Mouse (Mus musculus) heart, adult 2 months (tissue): ENCODE data around the gene Resp18. TPM values are rescaled to one million over a fixed set of nuclear protein-coding genes. Genes with fewer than 3 reads are reported as not detected.

ENCODE experiments used
- DNase-seq, 2 experiments: peaks; one replicate each; pipeline ENCODE4 v3.0.0; 2021
- H3K27ac ChIP-seq: fragments of 200-600 bp; 2 replicates; pipeline ENCODE4 v1.8.1; 2022
- H3K27me3 ChIP-seq: fragments of 200-500 bp; 2 replicates; pipeline ENCODE4 v1.6.1; 2012; ENCODE audit warnings: mild to moderate bottlenecking, low read length, inconsistent platforms, mixed read lengths; ENCODE audit not compliant: control insufficient read depth, insufficient read depth
- H3K36me3 ChIP-seq: fragments of 200-500 bp; 2 replicates; pipeline ENCODE4 v1.6.1; 2012; ENCODE audit warnings: low read length, inconsistent platforms; ENCODE audit not compliant: control insufficient read depth, insufficient read depth
- H3K4me1 ChIP-seq: fragments of 200-500 bp; 2 replicates; pipeline ENCODE4 v1.6.1; 2011; ENCODE audit warnings: low read length; ENCODE audit not compliant: control insufficient read depth, insufficient read depth
- H3K4me3 ChIP-seq: fragments of 200-600 bp; 2 replicates; pipeline ENCODE4 v1.8.1; 2022
- H3K79me2 ChIP-seq: fragments of 200-500 bp; replicated peaks from 2 replicates; pipeline ENCODE4 v1.6.1; 2012; ENCODE audit warnings: mild to moderate bottlenecking, inconsistent platforms, low read length, moderate library complexity, mixed read lengths; ENCODE audit not compliant: control insufficient read depth, insufficient read depth
- H3K9ac ChIP-seq: fragments of 200-500 bp; 2 replicates; pipeline ENCODE4 v1.6.1; 2012; ENCODE audit warnings: low read depth, mild to moderate bottlenecking, control low read depth, inconsistent platforms, low read length, mixed read lengths
- CTCF ChIP-seq: fragments of 200-600 bp; IDR thresholded peaks from 2 replicates; pipeline ENCODE4 v1.8.1; 2022; ENCODE audit warnings: antibody characterized with exemption, mild to moderate bottlenecking, moderate library complexity
- EP300 ChIP-seq: fragments of 200-500 bp; IDR thresholded peaks from 2 replicates; pipeline ENCODE4 v1.6.1; 2011; ENCODE audit warnings: low read depth, low read length, control low read depth; ENCODE audit not compliant: insufficient read depth
- POLR2A ChIP-seq: fragments of 200-500 bp; IDR thresholded peaks from 2 replicates; pipeline ENCODE4 v1.6.1; 2011; ENCODE audit warnings: mild to moderate bottlenecking, low read depth, low read length, control low read depth; ENCODE audit not compliant: insufficient read depth
- WGBS: fragments of 180-500 bp; shearing (Covaris S2); methylation state at CpG from one replicate; pipeline ENCODE4 v1.1.7; 2018; 5-methylcytosine and 5-hydroxymethylcytosine counted together
- intact Hi-C: fragments of 180-260 bp; cut with DNase I; formaldehyde crosslinking; loops from one replicate; pipeline ENCODE4 v1.15.1; 2025
- long read RNA-seq: library from polyadenylated mRNA; stranded (forward); transcript quantifications from one replicate; pipeline ENCODE4 v2.0.0, GENCODE M21; 2021
- polyA plus RNA-seq: library from polyadenylated mRNA; depleted of rRNA; stranded (reverse); fragments of >200 nt; gene quantifications from 2 replicates; pipeline ENCODE4 v1.2.3, GENCODE M21; 2012; rRNA removed
- total RNA-seq, 2 experiments: library from RNA; stranded (reverse); gene quantifications; 2 replicates each; pipeline ENCODE4 v1.2.3; 2021

The Resp18 gene
- total RNA-seq: not detected
- polyA plus RNA-seq: 0.39 TPM in 1 of 2 replicates, not detected in the other
- long read RNA-seq: 0 reads

GRCm38 (mm10) chr1:75278228-75278627 is at the start of gene Resp18:
Gene Resp18 (minus strand): TSS chr1:75278415.
- no peak for DNase-seq
- intact Hi-C loops: no loop called here
- Histone ChIP-seq H3K36me3 (no peaks in the 10 kb centered on the region), H3K4me3 (no peak within 1 kb of the TSS), H3K27ac (no peak within 1 kb of the TSS), H3K9ac (no peak within 1 kb of the TSS), H3K4me1 (no peaks in the 10 kb centered on the region), H3K27me3 (peaks cover 2% of the 10 kb centered on the region), H3K79me2 (no peaks in the 10 kb centered on the region)
- WGBS: 7% methylated on average over 13 of the region's 13 CpGs
- no peak for TF ChIP-seq EP300
- TF ChIP-seq POLR2A: no peak
- no peak for TF ChIP-seq CTCF

GRCm38 (mm10) chr1:75327461-75327860 is 49.2 kb upstream of the Resp18 start:
- Histone ChIP-seq H3K27me3 (no peaks in the 10 kb centered on the region), H3K79me2 (no peaks in the 10 kb centered on the region), H3K4me3 (no peak overlapping the region), H3K9ac (no peak overlapping the region), H3K27ac (no peak overlapping the region), H3K36me3 (no peaks in the 10 kb centered on the region), H3K4me1 (no peaks in the 10 kb centered on the region)
- TF ChIP-seq CTCF (0 out of 2 replicates have a peak, but pooled peaks have one; percentile 2), EP300 (no peak), POLR2A (no peak)
- DNase-seq: no peak
- intact Hi-C loops: no loop called here

GRCm38 (mm10) chr1:75319166-75319565 is 41.0 kb upstream of the Resp18 start:
- Histone ChIP-seq H3K4me3 (no peak overlapping the region), H3K36me3 (no peaks in the 10 kb centered on the region), H3K27me3 (no peaks in the 10 kb centered on the region), H3K9ac (no peak overlapping the region), H3K4me1 (no peaks in the 10 kb centered on the region), H3K79me2 (no peaks in the 10 kb centered on the region), H3K27ac (no peak overlapping the region)
- 87% methylated on average over 10 of the region's 10 CpGs for WGBS
- intact Hi-C loops: loop anchor here (5.0 kb wide), 4 partner anchors 67 to 732 kb away; partner anchors contain the start of genes Ankzf1, Atg9a, Bcs1l and Dnajb2
- no peak for DNase-seq
- TF ChIP-seq EP300 (no peak), CTCF (no peak), POLR2A (no peak)

GRCm38 (mm10) chr1:75318736-75319135 is 40.5 kb upstream of the Resp18 start:
- DNase-seq: no peak
- TF ChIP-seq POLR2A (no peak), EP300 (no peak), CTCF (no peak)
- intact Hi-C loops: loop anchor here (5.0 kb wide), 4 partner anchors 66 to 731 kb away; partner anchors contain the start of genes Ankzf1, Atg9a, Bcs1l and Dnajb2

GRCm38 (mm10) chr1:75318301-75318700 is 40.1 kb upstream of the Resp18 start:
- no peak for DNase-seq
- H3K36me3 ChIP-seq: no peaks in the 10 kb centered on the region
- 60% methylated on average over 3 of the region's 3 CpGs for WGBS
- peak overlapping the region; percentile 72 for H3K27ac ChIP-seq
- H3K27me3 ChIP-seq: no peaks in the 10 kb centered on the region
- no peaks in the 10 kb centered on the region for H3K4me1 ChIP-seq
- no peak overlapping the region for H3K9ac ChIP-seq
- TF ChIP-seq CTCF (no peak), POLR2A (no peak), EP300 (no peak)
- intact Hi-C loops: loop anchor here (5.0 kb wide), 4 partner anchors 66 to 731 kb away; partner anchors contain the start of genes Ankzf1, Atg9a, Bcs1l and Dnajb2
- peak overlapping the region; percentile 32; the same call in 1 of the 2 replicates for H3K4me3 ChIP-seq
- H3K79me2 ChIP-seq: no peaks in the 10 kb centered on the region

More at GRCm38 (mm10) chr1:75318736-75319135, 40.5 kb upstream of the Resp18 start:
- H3K27me3 ChIP-seq: no peaks in the 10 kb centered on the region
- no peaks in the 10 kb centered on the region for H3K36me3 ChIP-seq
- no peaks in the 10 kb centered on the region for H3K79me2 ChIP-seq
- H3K4me3 ChIP-seq: no peak overlapping the region
- no peaks in the 10 kb centered on the region for H3K4me1 ChIP-seq
- H3K27ac ChIP-seq: no peak overlapping the region
- 90% methylated on average over 4 of the region's 4 CpGs for WGBS
- H3K9ac ChIP-seq: no peak overlapping the region

GRCm38 (mm10) chr1:75317241-75318201 is 39.3 kb upstream of the Resp18 start, which contains the start of gene Dnpep:
Gene Dnpep (minus strand): TSS chr1:75317990.
- DNase-seq: peak; percentile 100
- Histone ChIP-seq H3K4me1 (no peaks in the 10 kb centered on the region), H3K27ac (peak within 1 kb of the TSS; percentile 98), H3K9ac (peak within 1 kb of the TSS; percentile 74), H3K27me3 (no peaks in the 10 kb centered on the region), H3K79me2 (no peaks in the 10 kb centered on the region), H3K4me3 (peak within 1 kb of the TSS; percentile 84), H3K36me3 (no peaks in the 10 kb centered on the region)
- TF ChIP-seq CTCF: peak; percentile 78
- peak; percentile 10; the same call in 1 of the 2 replicates for TF ChIP-seq POLR2A
- TF ChIP-seq EP300: peak; percentile 20; the same call in 1 of the 2 replicates
- under 1% methylated on average over 89 of the region's 92 CpGs for WGBS
- intact Hi-C loops: loop anchor here (5.0 kb wide), 4 partner anchors 65 to 730 kb away; partner anchors contain the start of genes Ankzf1, Atg9a, Bcs1l and Dnajb2
